Mouse (Mus musculus): ENCODE results near the gene Smg9. TPM values are rescaled to one million over a fixed set of nuclear protein-coding genes. Genes with fewer than 3 reads are reported as not detected.

Smg9 gene
- total RNA-seq, 1 experiment from 2014 or later: 30.7 TPM

DNA sequence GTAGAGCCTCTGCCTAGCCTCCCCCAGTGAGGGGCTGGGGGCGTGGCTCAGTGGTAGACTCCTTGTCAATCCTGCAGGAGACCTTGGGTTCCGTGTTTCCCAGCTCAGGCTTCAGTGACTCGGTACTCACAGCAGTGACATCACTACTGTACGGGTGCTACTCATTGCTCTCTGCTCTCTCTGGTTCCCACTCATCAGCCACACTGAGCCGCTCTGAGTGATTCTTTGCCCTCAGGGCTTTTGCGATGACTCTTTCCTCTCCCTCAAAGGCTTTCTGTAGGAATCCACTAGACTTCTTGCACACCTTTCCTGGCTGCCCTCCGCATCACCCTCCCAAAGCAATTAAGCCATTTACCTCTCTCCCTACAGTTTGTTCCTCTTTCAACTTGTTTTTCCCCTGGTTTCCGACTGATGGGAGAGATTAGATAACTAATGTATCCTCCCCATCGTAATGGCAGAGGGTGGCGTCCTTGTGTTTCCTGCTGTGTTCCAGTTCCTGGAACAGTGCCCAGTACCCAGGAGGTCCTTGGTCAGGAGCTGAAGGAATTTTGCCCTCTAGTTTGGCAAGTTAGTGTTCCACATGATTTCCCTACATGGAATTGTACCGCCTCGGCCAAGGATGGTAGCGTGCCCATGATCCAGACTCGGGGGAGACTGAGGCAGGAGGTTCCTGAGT, 62.1 kb downstream of the Smg9 start:
- no peak for ATAC-seq (ENCODE audit: extremely low read depth, insufficient number of reproducible peaks, low FRiP score, poor library complexity, severe bottlenecking)

DNA sequence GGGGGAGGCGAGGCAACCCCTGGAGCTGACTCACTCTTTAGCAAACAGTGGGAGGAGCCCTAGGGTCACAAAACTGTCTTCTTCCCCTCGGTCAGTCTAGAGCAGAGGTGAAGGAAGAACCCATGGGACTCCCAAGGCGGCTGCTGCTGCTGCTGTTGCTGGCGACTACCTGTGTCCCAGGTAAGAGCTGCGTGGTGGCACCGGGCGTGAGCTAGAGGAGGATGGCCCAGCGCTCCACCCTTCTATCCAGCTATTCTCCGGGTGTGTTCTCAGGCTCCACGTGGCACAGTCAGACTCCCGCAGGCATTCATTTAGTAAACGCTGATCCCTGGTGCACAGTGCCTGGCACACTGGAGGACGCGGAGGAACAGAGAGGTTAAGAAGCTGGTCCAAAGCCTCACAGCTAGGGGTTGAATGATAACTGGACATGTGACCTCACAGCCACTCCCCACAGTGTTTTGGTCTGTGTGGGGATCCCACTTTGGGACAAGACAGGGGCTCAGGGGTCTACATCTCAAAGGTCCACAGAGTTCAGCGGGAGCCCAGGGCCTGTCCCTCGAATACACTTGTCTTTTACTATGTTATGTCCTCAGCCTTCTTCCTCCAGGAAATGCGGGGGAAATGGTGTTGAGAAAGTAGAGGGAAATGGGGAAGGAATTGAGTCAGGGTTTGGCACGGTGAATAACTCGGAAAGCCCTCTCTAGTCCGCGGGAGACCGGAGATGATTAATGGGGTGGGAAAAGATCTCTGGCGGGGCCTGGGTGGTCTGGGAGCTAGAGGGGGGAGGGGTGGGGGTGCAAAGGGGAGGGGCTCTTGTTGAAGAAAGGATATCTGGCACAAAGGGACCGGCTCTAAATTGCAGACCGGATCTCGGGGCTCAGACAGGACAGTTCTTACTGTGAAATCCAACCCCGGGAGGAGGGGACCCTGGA, 63.2 kb downstream of the Smg9 start, which contains the start of gene Plaur:
TSS of gene Plaur (plus strand) at position 97 of the 932 bp plus-strand sequence.
- ATAC-seq (ENCODE audit: extremely low read depth, insufficient number of reproducible peaks, low FRiP score, poor library complexity, severe bottlenecking): peak; percentile 61

DNA sequence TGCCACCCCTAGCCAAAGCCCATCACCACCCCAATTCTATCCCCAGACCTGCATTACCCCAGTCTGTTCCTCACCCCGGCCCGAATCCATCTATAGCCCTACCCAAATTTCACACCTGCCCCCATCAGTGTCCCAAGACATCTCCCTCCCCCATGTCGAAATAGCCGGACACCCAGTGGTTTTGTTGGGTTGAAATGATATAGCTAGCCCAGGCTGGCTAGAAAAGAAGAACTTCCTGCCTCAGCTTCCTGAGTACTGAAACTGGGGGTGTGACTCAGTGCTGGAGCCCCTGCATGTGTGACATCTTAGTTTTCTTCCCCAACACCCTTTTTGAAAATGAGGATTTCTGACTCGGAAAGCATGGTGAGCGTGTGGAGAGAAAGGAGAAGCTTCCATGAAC, 67.4 kb downstream of the Smg9 start:
- no peak for ATAC-seq (ENCODE audit: extremely low read depth, insufficient number of reproducible peaks, low FRiP score, poor library complexity, severe bottlenecking)

DNA sequence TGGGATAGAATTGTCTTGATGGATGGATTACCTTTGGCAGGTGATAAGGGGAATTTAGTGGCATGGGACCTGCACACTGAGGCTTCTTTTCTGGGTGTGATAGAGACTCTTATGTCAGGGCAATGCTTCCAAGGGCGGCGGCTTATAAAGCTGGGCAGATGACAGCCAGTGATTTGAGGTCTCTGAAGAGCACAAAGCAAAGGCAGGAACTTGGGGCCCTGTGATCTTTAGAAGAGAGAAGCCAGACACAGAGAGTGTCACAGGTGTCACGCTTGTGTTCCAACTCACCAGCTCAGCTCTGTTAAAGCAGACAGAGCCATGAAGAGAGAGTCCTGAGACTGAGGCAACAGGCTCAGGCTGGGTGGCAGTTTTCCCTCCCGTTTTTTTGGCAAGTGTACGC, 68.5 kb downstream of the Smg9 start:
- no peak for ATAC-seq (ENCODE audit: extremely low read depth, insufficient number of reproducible peaks, low FRiP score, poor library complexity, severe bottlenecking)

DNA sequence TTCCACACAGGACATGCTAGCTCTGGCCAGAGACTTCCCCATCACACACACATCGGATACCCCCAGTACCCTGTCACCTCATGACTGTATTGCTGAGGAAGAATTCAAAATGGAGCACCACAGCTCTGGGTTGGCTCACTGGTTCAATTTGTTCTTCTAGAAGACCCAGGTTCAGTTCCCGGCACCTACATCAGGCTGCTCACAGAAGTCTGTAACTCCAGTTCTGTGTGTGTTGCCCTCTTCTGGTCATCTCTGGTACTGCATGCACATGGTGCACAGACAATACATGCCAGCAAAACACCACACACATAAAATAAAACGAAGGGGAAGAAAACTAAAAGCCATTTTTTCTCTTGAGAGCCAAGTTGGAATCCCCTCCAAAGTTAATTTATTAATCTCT, 69.7 kb downstream of the Smg9 start:
- no peak for ATAC-seq (ENCODE audit: extremely low read depth, insufficient number of reproducible peaks, low FRiP score, poor library complexity, severe bottlenecking)

DNA sequence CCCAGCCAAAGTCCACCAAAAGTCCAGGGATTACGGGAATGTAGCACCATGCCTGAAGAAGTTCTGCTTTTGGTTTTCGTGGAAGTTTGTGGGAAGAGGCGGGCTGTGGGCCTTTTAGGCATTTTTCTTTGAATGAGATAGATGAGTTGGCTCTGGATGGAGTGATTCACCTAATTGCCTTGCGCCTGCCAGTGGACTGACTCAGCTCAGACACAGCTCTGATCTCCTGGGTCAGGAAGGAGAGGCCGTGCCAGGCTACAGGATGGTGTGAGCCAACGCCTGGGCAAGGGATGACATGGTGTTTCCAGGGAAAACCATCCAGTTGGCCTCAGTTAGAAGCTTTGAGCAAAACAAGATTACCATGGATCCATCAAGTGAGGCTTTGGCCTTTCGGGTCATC, 70.9 kb downstream of the Smg9 start:
- no peak for ATAC-seq (ENCODE audit: extremely low read depth, insufficient number of reproducible peaks, low FRiP score, poor library complexity, severe bottlenecking)

Other genes starting within 250 kb of the Smg9 start
- 0.25 and 0.35 TPM in 2 replicates for gene Zfp114, start 224.6 kb upstream of the Smg9 start, total RNA-seq (2017)
- gene Zfp111, start 188.2 kb upstream of the Smg9 start, total RNA-seq (2017): 0.25 and 0.35 TPM in 2 replicates
- 0.61 and 1.2 TPM in 2 replicates for gene Zfp109, start 162.1 kb upstream of the Smg9 start, total RNA-seq (2017)
- 0.47 and 0.49 TPM in 2 replicates for gene Zfp108, start 144.8 kb upstream of the Smg9 start, total RNA-seq (2017)
- 0.37 and 0.47 TPM in 2 replicates for gene Zfp93, start 129.2 kb upstream of the Smg9 start, total RNA-seq (2017)
- 8.3 and 10.1 TPM in 2 replicates for gene Zfp61, start 98.4 kb upstream of the Smg9 start, total RNA-seq (2017)
- 8.7 and 14.6 TPM in 2 replicates for gene Zfp94, start 83.0 kb upstream of the Smg9 start, total RNA-seq (2017)
- not detected in 2 replicates for gene Tescl, start 65.7 kb upstream of the Smg9 start, total RNA-seq (2017)
- gene Lypd5, start 50.4 kb upstream of the Smg9 start, total RNA-seq (2017): not detected in 2 replicates
- gene Kcnn4, start 29.4 kb upstream of the Smg9 start, total RNA-seq (2017): 13.6 and 14.8 TPM in 2 replicates
- 3.1 and 4.4 TPM in 2 replicates for gene Irgc1, start 52.7 kb downstream of the Smg9 start, total RNA-seq (2017)
- gene Plaur, start 62.9 kb downstream of the Smg9 start, total RNA-seq (2017): 209 and 221 TPM in 2 replicates
- gene Cadm4, start 82.4 kb downstream of the Smg9 start, total RNA-seq (2017): not detected in 2 replicates
- 0.49 TPM in 1 of 2 replicates, not detected in the other for gene Zfp428, start 107.4 kb downstream of the Smg9 start, total RNA-seq (2017)
- not detected in 2 replicates for gene AC161166.1, start 112.8 kb downstream of the Smg9 start, total RNA-seq (2017)
- gene Irgq, start 131.1 kb downstream of the Smg9 start, total RNA-seq (2017): 12.4 and 14.0 TPM in 2 replicates
- gene Pinlyp, start 146.5 kb downstream of the Smg9 start, total RNA-seq (2017): not detected in 2 replicates
- 38.4 and 56.0 TPM in 2 replicates for gene Xrcc1, start 146.7 kb downstream of the Smg9 start, total RNA-seq (2017)
- 5.8 and 6.1 TPM in 2 replicates for gene Ethe1, start 187.9 kb downstream of the Smg9 start, total RNA-seq (2017)
- not detected in 2 replicates for gene Zfp575, start 188.0 kb downstream of the Smg9 start, total RNA-seq (2017)
- 13.7 and 13.9 TPM in 2 replicates for gene Phldb3, start 211.1 kb downstream of the Smg9 start, total RNA-seq (2017)
- gene Lypd3, start 236.9 kb downstream of the Smg9 start, total RNA-seq (2017): not detected in 2 replicates

Data from neutrophil, adult 5-6 weeks (primary cell).